Mouse (Mus musculus) embryonic facial prominence, embryonic 11.5 days (tissue): ENCODE results near the gene Rap2a. TPM values are rescaled to one million over a fixed set of nuclear protein-coding genes. Genes with fewer than 3 reads are reported as not detected.
A peak's percentile ranks its signal among the peaks of the same experiment; 100 is the strongest.

ENCODE experiments used
- ATAC-seq: fragments of 200-750 bp; cut with Nextera tagmentation; replicated peaks from 2 replicates; pipeline ENCODE4 v1.8.0; 2017; ENCODE audit warnings: low read depth; ENCODE audit not compliant: insufficient number of reproducible peaks, low FRiP score, low TSS enrichment
- DNase-seq: peaks from one replicate; pipeline ENCODE4 v3.0.0-alpha.2; 2015; ENCODE audit warnings: low spot score
- H3K27ac ChIP-seq: fragments of 300-500 bp; sonication (generic); replicated peaks from 2 replicates; pipeline ENCODE4 v1.5.1; 2014; ENCODE audit warnings: mild to moderate bottlenecking, low read depth, low read length, control low read depth
- H3K27me3 ChIP-seq: fragments of 300-500 bp; sonication (generic); 2 replicates; pipeline ENCODE4 v1.6.1; 2014; ENCODE audit warnings: mild to moderate bottlenecking, low read length, moderate library complexity, mixed read lengths; ENCODE audit not compliant: control insufficient read depth, insufficient read depth
- H3K36me3 ChIP-seq: fragments of 300-500 bp; sonication (generic); replicated peaks from 2 replicates; pipeline ENCODE4 v1.6.1; 2014; ENCODE audit warnings: low read depth, mild to moderate bottlenecking, low read length, moderate library complexity, mixed read lengths; ENCODE audit not compliant: control insufficient read depth, insufficient read depth
- H3K4me1 ChIP-seq: fragments of 300-500 bp; sonication (generic); 2 replicates; pipeline ENCODE4 v1.6.1; 2014; ENCODE audit warnings: low read length, mixed read lengths; ENCODE audit not compliant: control insufficient read depth, insufficient read depth
- H3K4me2 ChIP-seq: fragments of 300-500 bp; sonication (generic); 2 replicates; pipeline ENCODE4 v1.6.1; 2014; ENCODE audit warnings: low read depth, mild to moderate bottlenecking, control low read depth, low read length, moderate library complexity
- H3K4me3 ChIP-seq: fragments of 300-500 bp; sonication (generic); 2 replicates; pipeline ENCODE4 v1.5.1; 2014; ENCODE audit warnings: low read depth, low read length, control low read depth
- H3K9ac ChIP-seq: fragments of 300-500 bp; sonication (generic); replicated peaks from 2 replicates; pipeline ENCODE4 v1.6.1; 2014; ENCODE audit warnings: mild to moderate bottlenecking, control low read depth, low read length
- H3K9me3 ChIP-seq: fragments of 300-500 bp; sonication (generic); replicated peaks from 2 replicates; pipeline ENCODE4 v1.6.1; 2016; ENCODE audit warnings: mild to moderate bottlenecking, low read length, inconsistent platforms, mixed read lengths; ENCODE audit not compliant: control insufficient read depth
- WGBS: fragments of 180-500 bp; shearing (Covaris S2); extraction: QIAGEN DNeasy Blood & Tissue Kit; methylation state at CpG from one replicate; pipeline ENCODE4 v1.1.7; 2014; 5-methylcytosine and 5-hydroxymethylcytosine counted together
- polyA plus RNA-seq: library from polyadenylated mRNA; unstranded; fragments of >200 nt; fragmentation: Nextera tagmentation; extraction: Ambion mirVana; gene quantifications from 2 replicates; pipeline ENCODE4 v1.2.1, GENCODE M21; 2014

Rap2a gene
- polyA plus RNA-seq = 13.7 and 15.4 TPM in 2 replicates

DNA sequence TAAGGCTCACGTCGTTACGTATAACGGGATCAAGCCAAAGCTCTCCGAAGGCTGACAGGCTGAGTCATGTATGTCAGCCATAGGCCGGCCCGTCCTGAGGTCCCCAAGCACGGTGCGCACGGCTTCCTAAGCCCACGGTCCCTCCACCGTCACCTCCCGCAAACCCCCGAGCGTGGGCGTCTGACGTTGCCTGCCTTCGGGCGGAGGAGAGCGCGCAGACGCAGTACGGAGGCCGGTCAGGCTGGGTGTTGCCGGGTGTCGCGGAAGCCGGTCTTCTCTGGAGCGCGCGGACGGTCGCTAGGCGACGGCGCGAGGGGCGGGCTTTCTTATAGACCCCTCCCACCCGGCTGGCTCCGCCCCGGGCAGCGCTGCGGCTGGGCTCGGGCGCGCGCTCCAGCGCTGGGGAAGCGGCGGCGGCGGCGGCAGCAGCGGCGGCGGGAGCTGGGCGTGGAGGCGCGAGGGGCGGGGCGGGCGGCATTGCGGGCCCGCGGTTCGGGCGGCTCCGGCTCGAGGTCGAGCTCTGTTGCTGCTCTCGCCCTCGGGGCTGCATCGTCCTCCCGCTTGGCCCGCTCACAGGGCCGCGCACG is at the start of gene Rap2a:
TSS of gene Rap2a (plus strand) at position 463 of the 587 bp plus-strand sequence.
- Histone ChIP-seq H3K27me3 (no peaks in the 10 kb centered on the region), H3K36me3 (no peaks in the 10 kb centered on the region), H3K27ac (peak within 1 kb of the TSS; percentile 81), H3K9me3 (no peaks in the 10 kb centered on the region), H3K4me2 (peak within 1 kb of the TSS; percentile 78), H3K4me3 (peak within 1 kb of the TSS; percentile 78), H3K9ac (peak within 1 kb of the TSS; percentile 85), H3K4me1 (no peaks in the 10 kb centered on the region)
- DNase-seq (peak; percentile 96), ATAC-seq (peak; percentile 83)
- WGBS = under 1% methylated on average over 61 of the region's 78 CpGs

DNA sequence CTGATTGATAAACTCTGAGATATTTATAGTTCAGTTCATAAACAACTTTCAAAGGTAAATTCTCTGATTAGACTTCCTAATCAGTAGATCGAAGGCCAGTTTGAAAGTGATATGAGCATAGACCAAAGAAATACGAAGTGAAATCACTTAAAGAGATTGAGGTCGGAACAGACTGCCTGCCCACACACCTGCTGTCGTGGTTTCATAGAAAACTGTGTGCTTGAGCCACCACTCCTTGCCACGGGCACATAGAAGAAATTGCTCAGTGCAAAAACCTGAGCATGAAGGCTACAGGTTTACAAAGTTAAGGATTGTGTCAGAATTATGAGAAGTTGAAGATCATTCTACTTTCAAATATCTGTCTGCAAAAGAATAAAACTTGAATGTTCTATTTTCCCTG is 49.7 kb upstream of the Rap2a start:
- Histone ChIP-seq H3K4me3 (no peak overlapping the region), H3K27ac (no peak overlapping the region), H3K36me3 (peaks cover 14% of the 10 kb centered on the region), H3K9ac (no peak overlapping the region), H3K4me2 (no peak overlapping the region), H3K27me3 (no peaks in the 10 kb centered on the region), H3K4me1 (no peaks in the 10 kb centered on the region), H3K9me3 (no peaks in the 10 kb centered on the region)
- ATAC-seq (no peak), DNase-seq (no peak)
- 84% methylated on average over 5 of the region's 5 CpGs for WGBS

DNA sequence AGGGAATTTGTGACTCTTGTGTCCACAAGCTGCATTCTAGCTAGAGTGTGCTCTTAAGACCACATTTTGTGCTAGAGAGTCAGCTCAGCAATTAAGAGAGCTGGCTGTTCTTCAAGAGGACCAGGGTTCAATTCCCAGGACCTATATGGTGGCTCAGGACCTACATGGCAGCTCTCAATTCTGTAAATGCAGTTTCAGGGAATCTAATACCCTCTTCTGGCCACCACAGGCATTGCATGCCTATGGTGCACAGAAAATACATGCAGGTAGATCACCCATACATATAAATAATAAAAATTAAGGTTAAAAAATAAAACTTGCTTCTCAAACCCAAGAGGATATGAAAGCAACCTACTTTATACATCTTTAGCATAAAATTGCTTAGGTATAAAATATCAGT is 45.5 kb upstream of the Rap2a start:
- Histone ChIP-seq H3K4me2 (no peak overlapping the region), H3K9ac (no peak overlapping the region), H3K9me3 (no peaks in the 10 kb centered on the region), H3K36me3 (no peaks in the 10 kb centered on the region), H3K4me3 (no peak overlapping the region), H3K4me1 (no peaks in the 10 kb centered on the region; the same call in 1 of the 2 replicates), H3K27me3 (no peaks in the 10 kb centered on the region), H3K27ac (no peak overlapping the region)
- DNase-seq (no peak), ATAC-seq (no peak)

DNA sequence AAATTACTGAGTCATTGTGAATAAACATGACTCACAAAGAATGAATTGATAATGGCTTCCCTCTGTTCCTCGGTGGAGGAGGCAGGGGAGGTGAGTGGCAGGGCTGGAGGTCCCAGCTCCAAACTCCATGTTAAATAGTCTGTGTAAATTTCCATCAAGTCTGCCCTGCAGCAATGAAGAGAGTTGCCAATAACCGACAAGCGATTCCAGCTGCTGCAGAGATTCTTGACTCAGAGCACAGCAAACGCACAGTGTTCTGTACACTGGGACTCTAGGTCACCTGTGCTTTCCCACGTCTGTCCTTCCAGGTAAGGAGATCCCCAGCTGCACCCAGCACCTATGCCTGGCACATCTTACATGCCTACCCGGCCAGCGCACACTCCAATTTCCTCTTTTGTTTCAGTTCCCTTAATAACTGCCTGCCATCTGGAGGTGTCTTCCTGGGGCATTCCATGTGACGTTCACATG is 44.3 kb upstream of the Rap2a start:
- no peaks in the 10 kb centered on the region for H3K9me3 ChIP-seq
- no peak overlapping the region for H3K4me2 ChIP-seq
- no peaks in the 10 kb centered on the region for H3K27me3 ChIP-seq
- no peak overlapping the region for H3K9ac ChIP-seq
- WGBS = 54% methylated on average over 8 of the region's 8 CpGs
- H3K27ac ChIP-seq = 0 out of 2 replicates have a peak overlapping the region, but pooled peaks have one; percentile 16
- H3K36me3 ChIP-seq = no peaks in the 10 kb centered on the region
- no peaks in the 10 kb centered on the region; the same call in 1 of the 2 replicates for H3K4me1 ChIP-seq
- DNase-seq (peak; percentile 64), ATAC-seq (peak; percentile 61; the same call in 1 of the 2 replicates)
- H3K4me3 ChIP-seq = no peak overlapping the region

DNA sequence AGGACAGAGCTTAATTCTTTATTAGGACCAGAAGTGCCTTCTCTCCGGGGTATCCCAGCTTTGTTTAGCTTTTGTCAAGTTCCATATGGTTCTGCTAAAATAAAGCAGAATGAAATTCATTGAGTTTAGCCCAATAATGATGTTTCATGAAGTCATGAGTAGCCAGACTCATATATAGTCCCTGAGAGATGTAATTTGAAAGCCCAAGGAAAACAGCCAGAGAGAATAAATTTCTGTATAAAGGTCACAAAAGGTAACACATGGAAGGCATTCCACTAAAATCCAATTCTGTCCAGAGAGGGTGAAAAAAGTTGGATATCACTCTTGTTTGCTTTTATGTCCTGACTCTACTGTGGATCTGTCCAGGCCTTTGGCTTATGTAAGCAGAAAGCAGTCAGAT is 43.4 kb upstream of the Rap2a start:
- DNase-seq = peak; percentile 49
- ATAC-seq = no peak

DNA sequence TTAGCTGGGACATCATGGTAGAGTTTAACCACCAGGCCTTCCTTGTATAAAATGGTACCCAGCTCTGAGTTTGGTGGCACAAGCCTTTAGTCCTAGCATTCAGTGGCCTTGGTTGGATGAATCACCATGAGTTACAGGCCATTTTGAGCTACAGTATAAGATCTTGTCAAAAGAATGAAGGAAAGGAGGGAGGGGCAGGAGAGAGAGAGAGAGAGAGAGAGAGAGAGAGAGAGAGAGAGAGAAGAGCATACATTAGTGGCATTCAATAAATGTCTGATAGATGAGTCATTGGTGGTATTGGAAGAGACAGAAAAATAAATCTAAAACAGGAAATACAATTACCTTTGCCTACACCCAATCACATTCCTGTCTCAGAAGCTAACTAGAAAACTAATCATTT is 37.5 kb upstream of the Rap2a start:
- H3K27me3 ChIP-seq = no peaks in the 10 kb centered on the region
- no peaks in the 10 kb centered on the region for H3K4me1 ChIP-seq
- DNase-seq (no peak), ATAC-seq (no peak)
- no peak overlapping the region for H3K4me3 ChIP-seq
- H3K9me3 ChIP-seq = no peaks in the 10 kb centered on the region
- no peaks in the 10 kb centered on the region for H3K36me3 ChIP-seq
- no peak overlapping the region for H3K9ac ChIP-seq
- H3K4me2 ChIP-seq = no peak overlapping the region
- no peak overlapping the region for H3K27ac ChIP-seq

More for the DNA sequence above, 43.4 kb upstream of the Rap2a start:
- Histone ChIP-seq H3K36me3 (no peaks in the 10 kb centered on the region), H3K4me2 (no peak overlapping the region), H3K9me3 (no peaks in the 10 kb centered on the region), H3K4me3 (no peak overlapping the region), H3K27ac (no peak overlapping the region; the same call in 1 of the 2 replicates), H3K4me1 (no peaks in the 10 kb centered on the region; the same call in 1 of the 2 replicates), H3K9ac (no peak overlapping the region), H3K27me3 (no peaks in the 10 kb centered on the region)
- WGBS = 49% methylated on average over 1 of the region's 1 CpGs

DNA sequence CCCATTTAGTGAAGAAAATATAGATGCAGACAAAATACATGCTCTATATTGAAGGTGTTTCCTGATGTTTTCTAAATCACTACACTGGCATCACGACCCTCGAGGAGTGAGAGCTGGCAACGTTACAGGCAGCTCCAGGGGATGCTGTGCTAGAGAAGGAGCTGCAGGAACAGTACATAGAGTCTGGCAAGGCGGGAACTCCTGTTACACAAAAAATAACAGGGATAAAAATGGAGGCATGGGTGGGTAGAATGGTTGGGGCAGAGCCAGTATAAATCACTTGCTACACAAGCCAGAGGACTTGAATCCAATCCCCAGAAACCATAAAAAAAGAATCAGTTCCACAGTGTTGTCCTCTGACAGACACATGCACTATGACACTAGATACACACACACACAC is 37.0 kb upstream of the Rap2a start:
- ATAC-seq (no peak), DNase-seq (no peak)
- H3K36me3 ChIP-seq = no peaks in the 10 kb centered on the region
- H3K4me2 ChIP-seq = no peak overlapping the region
- no peaks in the 10 kb centered on the region for H3K27me3 ChIP-seq
- 87% methylated on average over 4 of the region's 4 CpGs for WGBS
- H3K4me1 ChIP-seq = no peaks in the 10 kb centered on the region
- no peaks in the 10 kb centered on the region for H3K9me3 ChIP-seq
- H3K27ac ChIP-seq = no peak overlapping the region
- no peak overlapping the region for H3K4me3 ChIP-seq
- H3K9ac ChIP-seq = no peak overlapping the region

DNA sequence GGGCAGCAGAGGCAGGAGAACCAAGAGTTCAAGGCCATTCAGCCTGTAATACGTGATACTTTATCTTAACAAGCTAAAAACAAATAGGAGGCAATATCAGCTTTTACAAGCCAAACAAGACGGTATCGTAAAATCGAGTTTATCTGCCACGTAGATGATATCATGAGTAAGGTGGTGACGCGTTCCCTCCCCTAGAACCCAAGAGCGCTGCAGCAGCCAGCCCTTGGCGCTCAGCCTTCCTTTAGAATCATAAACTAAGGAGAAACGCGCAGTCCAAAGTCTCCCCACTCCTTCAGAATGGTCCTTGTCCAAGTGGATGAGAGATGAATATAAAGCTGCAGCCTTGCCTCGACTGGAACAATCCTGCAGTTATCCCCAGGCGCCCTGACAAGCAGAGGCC is 36.4 kb upstream of the Rap2a start:
- Histone ChIP-seq H3K4me1 (no peaks in the 10 kb centered on the region), H3K27me3 (no peaks in the 10 kb centered on the region), H3K9ac (no peak overlapping the region), H3K4me3 (no peak overlapping the region), H3K9me3 (no peaks in the 10 kb centered on the region), H3K36me3 (no peaks in the 10 kb centered on the region), H3K27ac (no peak overlapping the region), H3K4me2 (no peak overlapping the region)
- ATAC-seq = no peak
- 90% methylated on average over 13 of the region's 13 CpGs for WGBS
- no peak for DNase-seq
